Mouse (Mus musculus) effector memory CD4-positive, alpha-beta T cell, adult 5 months (primary cell): Measurements from ENCODE around the gene Zfp383. TPM values are rescaled to one million over a fixed set of nuclear protein-coding genes. Genes with fewer than 3 reads are reported as not detected.

Source experiments
- polyA plus RNA-seq: library from polyadenylated mRNA; unstranded; fragments of 100-300 nt; shearing (Covaris generic); gene quantifications from one replicate; pipeline ENCODE4 v1.2.1, GENCODE M21; 2017

Zfp383 gene
- polyA plus RNA-seq, result 0.51 TPM

GRCm38 (mm10) chr7:29908130-29908950, at the start of gene Zfp383:
Gene Zfp383, plus strand, starts transcription at chr7:29908223.

DNA sequence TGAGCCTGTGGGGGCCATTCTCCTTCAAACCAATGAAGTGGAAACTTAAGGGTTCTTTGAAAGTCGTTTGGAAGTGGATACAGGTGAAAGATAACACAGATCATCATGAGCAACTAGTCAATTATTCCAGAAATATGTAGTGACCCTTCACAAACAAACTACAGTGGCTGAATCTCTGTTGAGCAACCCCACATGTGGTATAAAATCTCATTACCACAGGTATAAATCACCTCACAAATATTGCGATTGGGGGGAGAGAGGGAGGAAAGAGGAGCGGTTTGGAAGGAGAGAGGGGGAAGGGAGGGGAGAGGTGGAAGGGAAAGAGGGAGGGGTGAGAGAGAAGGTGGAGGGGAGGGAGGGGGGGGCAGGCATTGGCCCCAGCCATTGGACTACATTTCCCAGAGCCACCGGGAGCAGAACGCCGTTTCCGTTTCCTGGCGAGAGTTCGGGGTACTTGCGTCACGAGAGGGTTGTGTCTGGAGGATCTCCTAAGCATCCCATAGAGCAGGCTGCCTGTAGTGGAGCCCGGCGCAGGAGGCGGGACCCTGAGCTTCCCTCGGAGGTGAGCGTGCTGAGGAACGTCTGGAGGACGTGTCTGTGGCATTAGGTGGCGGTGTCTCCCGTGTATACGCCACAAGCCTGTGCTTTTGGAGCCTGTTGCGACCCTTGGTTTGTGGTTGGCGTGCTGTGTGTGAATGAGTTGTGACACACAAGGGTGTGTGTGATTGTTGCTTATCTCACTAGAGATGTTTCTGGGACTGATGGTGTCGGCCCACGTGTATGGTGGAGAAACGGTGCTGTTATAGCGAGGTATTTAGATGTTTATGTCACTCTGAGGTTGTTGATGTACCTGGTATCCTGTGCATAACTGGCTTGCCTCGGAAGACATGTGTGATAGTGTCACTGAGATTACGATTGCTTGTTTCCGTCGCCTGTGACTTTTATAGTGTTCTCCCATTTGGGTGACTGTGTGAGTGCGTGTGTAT, 48.2 kb upstream of the Zfp383 start, which contains the start of gene Zfp420:
TSS of gene Zfp420 (plus strand) at position 448 of the 986 bp plus-strand sequence.

GRCm38 (mm10) chr7:29905966-29906681, 1.9 kb upstream of the Zfp383 start, which contains the start of gene Zfp27:
Gene Zfp27, minus strand, starts transcription at chr7:29906572.

DNA sequence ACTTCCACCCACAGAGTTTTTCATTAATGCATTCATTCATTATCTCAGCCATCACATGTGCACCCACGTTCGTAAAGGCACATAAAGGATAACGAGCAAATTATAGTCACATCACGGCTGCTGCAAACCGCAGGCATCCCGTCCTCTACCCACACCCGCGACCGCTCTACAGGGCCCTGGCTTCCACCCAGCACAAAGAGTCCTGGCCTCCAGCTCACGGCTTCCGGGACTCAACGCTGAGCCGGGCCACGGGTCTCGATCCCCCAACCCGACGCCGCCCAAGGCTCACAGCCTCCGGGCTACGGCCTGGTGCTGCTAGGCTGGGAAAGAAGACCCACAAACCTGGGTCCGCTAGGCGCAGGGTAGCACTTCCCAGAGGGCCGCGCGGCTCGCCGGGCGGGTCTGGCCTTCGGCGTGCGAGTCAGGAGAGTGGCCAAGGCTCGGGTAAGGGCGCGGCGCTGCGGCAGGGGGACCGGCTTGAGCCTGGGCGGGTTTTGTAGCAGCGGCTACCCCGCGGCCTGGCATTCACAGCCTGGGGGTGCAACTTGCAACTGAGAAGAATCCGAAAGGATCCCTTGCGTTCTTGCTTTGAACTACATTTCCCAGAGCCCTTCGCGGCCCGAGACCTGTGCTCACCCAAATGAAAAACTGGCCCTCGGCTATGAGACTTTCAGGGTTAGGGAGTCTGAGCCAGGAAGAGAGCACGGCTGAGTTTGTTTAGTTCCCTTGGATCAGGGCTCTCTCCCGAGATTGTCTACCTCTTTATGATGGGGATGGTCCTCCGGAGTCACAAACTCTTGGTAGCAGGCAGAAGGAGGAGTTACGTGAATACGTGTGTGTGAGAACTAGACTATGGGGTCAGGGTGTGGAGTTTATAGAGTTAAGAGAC, 45.7 kb downstream of the Zfp383 start, which contains the start of gene Zfp74:
TSS of gene Zfp74 (minus strand) at position 577 of the 889 bp plus-strand sequence.

Other genes with a start within 250 kb of the Zfp383 start
- gene Catsperg2, start 181.2 kb upstream of the Zfp383 start, polyA plus RNA-seq, result not detected
- 13.2 TPM for gene Zfp84, start 139.7 kb upstream of the Zfp383 start, polyA plus RNA-seq
- gene Zfp30, start 124.2 kb upstream of the Zfp383 start, polyA plus RNA-seq, result not detected
- gene Zfp790, start 92.1 kb upstream of the Zfp383 start, polyA plus RNA-seq, result 6.7 TPM
- gene Zfp940, start 54.6 kb upstream of the Zfp383 start, polyA plus RNA-seq, result 2.5 TPM
- 8.2 TPM for gene Zfp420, start 48.2 kb upstream of the Zfp383 start, polyA plus RNA-seq
- 2.1 TPM for gene Zfp27, start 1.7 kb upstream of the Zfp383 start, polyA plus RNA-seq
- 4.2 TPM for gene Zfp74, start 45.9 kb downstream of the Zfp383 start, polyA plus RNA-seq
- 5.6 TPM for gene Zfp568, start 75.7 kb downstream of the Zfp383 start, polyA plus RNA-seq
- gene Zfp14, start 143.2 kb downstream of the Zfp383 start, polyA plus RNA-seq, result 1.2 TPM
- 4.6 TPM for gene Zfp82, start 164.7 kb downstream of the Zfp383 start, polyA plus RNA-seq
- gene Gm26920, start 182.2 kb downstream of the Zfp383 start, polyA plus RNA-seq, result not detected
- gene Zfp566, start 182.3 kb downstream of the Zfp383 start, polyA plus RNA-seq, result 8.9 TPM
- gene Zfp260, start 186.6 kb downstream of the Zfp383 start, polyA plus RNA-seq, result 57.5 TPM
- gene Zfp382, start 213.7 kb downstream of the Zfp383 start, polyA plus RNA-seq, result 9.1 TPM